Mouse (Mus musculus): ENCODE data around the gene Uaca. TPM values are rescaled to one million over a fixed set of nuclear protein-coding genes. Genes with fewer than 3 reads are reported as not detected.

Uaca gene
- polyA plus RNA-seq (2014; fragmentation: Illumina TruSeq; extraction: RNeasy Lipid Tissue Mini Kit (QIAGEN cat#74804); ENCODE audit: low read depth, low replicate concordance): 19.7 TPM

GRCm38 (mm10) chr9:60794210-60794840, at the start of gene Uaca:
Gene Uaca (plus strand): TSS chr9:60794542.

Other genes starting within 250 kb of the Uaca start
- 18.2 TPM for gene Lrrc49, start 106.4 kb upstream of the Uaca start, polyA plus RNA-seq (2014; fragmentation: Illumina TruSeq; extraction: RNeasy Lipid Tissue Mini Kit (QIAGEN cat#74804); ENCODE audit: low read depth, low replicate concordance)
- gene Larp6, start 81.6 kb upstream of the Uaca start, polyA plus RNA-seq (2014; fragmentation: Illumina TruSeq; extraction: RNeasy Lipid Tissue Mini Kit (QIAGEN cat#74804); ENCODE audit: low read depth, low replicate concordance): 0.16 TPM

Measured in sigmoid colon, adult 10 weeks (tissue).